Mouse (Mus musculus): Measurements from ENCODE around the gene Nabp2. TPM values are rescaled to one million over a fixed set of nuclear protein-coding genes. Genes with fewer than 3 reads are reported as not detected.

Gene Nabp2
- polyA plus RNA-seq, 1 experiment from 2014 or later, result 127 TPM

- H3K27ac ChIP-seq (ENCODE audit: low read depth, low read length), result no peak within 1 kb of the TSS
Measured at GRCm38 (mm10) chr10:128401056-128401455, 10.2 kb downstream of the Nabp2 start, which contains the start of gene Slc39a5. Gene Slc39a5 (minus strand): TSS chr10:128401229.

DNA sequence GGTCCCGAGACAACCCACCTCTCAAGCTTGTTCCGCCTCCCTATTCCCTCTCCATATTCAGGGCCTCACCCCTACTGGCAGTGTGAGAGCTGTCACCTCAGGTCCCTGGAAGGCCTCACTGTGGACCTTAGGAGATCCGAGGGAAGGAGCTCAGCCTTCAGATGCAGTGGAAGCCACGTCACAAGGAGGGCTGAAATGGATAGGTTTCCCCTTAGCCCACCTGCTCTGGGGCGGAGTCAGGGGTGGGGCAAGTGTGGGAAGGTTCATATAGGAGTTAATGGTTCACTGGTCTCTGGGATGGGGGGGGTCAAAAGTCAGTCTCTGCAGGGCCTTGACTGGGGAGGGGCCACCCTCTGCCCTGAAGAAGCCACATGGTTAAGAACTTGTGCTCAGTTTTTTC, 11.0 kb downstream of the Nabp2 start:
- ATAC-seq (ENCODE audit: insufficient read depth, low FRiP score, low TSS enrichment), result no peak
- H3K36me3 ChIP-seq (ENCODE audit: control insufficient read depth, insufficient read depth, low read length), result no peaks in the 10 kb centered on the region
- H3K27ac ChIP-seq (ENCODE audit: low read depth, low read length), result no peak overlapping the region
- WGBS, result 40% methylated on average over 5 of the region's 5 CpGs
- DNase-seq (ENCODE audit: low spot score), result no peak
- no peaks in the 10 kb centered on the region for H3K27me3 ChIP-seq (ENCODE audit: control insufficient read depth, insufficient read depth, low read length)
- H3K4me3 ChIP-seq (ENCODE audit: low read depth, low read length), result no peak overlapping the region
- no peak overlapping the region for H3K4me2 ChIP-seq (ENCODE audit: low read depth)
- H3K4me1 ChIP-seq (ENCODE audit: control insufficient read depth, insufficient read depth, low read length), result no peaks in the 10 kb centered on the region
- no peak overlapping the region for H3K9ac ChIP-seq (ENCODE audit: low read length)
- H3K9me3 ChIP-seq (ENCODE audit: control insufficient read depth, low read length), result no peaks in the 10 kb centered on the region

More at GRCm38 (mm10) chr10:128401056-128401455, 10.2 kb downstream of the Nabp2 start, which contains the start of gene Slc39a5:
- DNase-seq (ENCODE audit: low spot score), result no peak
- no peak within 1 kb of the TSS for H3K9ac ChIP-seq (ENCODE audit: low read length)
- ATAC-seq (ENCODE audit: insufficient read depth, low FRiP score, low TSS enrichment), result no peak
- no peaks in the 10 kb centered on the region for H3K4me1 ChIP-seq (ENCODE audit: control insufficient read depth, insufficient read depth, low read length)
- H3K36me3 ChIP-seq (ENCODE audit: control insufficient read depth, insufficient read depth, low read length), result 0 out of 2 replicates have a peak, but pooled peaks cover under 1% of the 10 kb centered on the region
- no peaks in the 10 kb centered on the region for H3K27me3 ChIP-seq (ENCODE audit: control insufficient read depth, insufficient read depth, low read length)
- WGBS, result 38% methylated on average over 2 of the region's 2 CpGs
- H3K4me3 ChIP-seq (ENCODE audit: low read depth, low read length), result no peak within 1 kb of the TSS
- H3K4me2 ChIP-seq (ENCODE audit: low read depth), result no peak within 1 kb of the TSS
- no peaks in the 10 kb centered on the region for H3K9me3 ChIP-seq (ENCODE audit: control insufficient read depth, low read length)

DNA sequence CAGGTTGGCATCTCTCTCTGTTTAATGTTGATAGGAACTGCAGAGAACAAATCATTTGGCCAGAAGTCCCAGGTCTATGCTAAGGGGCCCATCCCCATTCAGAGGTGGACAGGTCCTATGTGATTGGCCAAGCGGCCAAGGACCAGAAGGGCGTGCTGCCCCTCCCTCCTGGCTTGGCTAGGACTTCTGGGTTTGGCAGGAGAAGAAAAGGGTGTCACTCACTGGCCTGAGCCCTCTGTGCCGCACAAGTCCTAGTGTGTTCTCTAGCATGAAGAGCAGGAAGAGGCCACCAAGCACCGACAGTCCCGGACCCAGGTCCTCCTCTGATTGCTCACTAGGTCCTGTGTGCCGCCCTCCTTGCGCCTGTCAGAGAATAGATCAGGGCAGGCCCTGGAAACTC, 13.8 kb downstream of the Nabp2 start:
- no peak overlapping the region for H3K4me2 ChIP-seq (ENCODE audit: low read depth)
- no peak overlapping the region for H3K4me3 ChIP-seq (ENCODE audit: low read depth, low read length)
- WGBS, result 60% methylated on average over 7 of the region's 7 CpGs
- no peaks in the 10 kb centered on the region; the same call in 1 of the 2 replicates for H3K36me3 ChIP-seq (ENCODE audit: control insufficient read depth, insufficient read depth, low read length)
- H3K9ac ChIP-seq (ENCODE audit: low read length), result no peak overlapping the region
- H3K4me1 ChIP-seq (ENCODE audit: control insufficient read depth, insufficient read depth, low read length), result no peaks in the 10 kb centered on the region
- no peak for ATAC-seq (ENCODE audit: insufficient read depth, low FRiP score, low TSS enrichment)
- H3K27ac ChIP-seq (ENCODE audit: low read depth, low read length), result no peak overlapping the region
- no peaks in the 10 kb centered on the region for H3K9me3 ChIP-seq (ENCODE audit: control insufficient read depth, low read length)
- no peaks in the 10 kb centered on the region for H3K27me3 ChIP-seq (ENCODE audit: control insufficient read depth, insufficient read depth, low read length)
- DNase-seq (ENCODE audit: low spot score), result no peak

DNA sequence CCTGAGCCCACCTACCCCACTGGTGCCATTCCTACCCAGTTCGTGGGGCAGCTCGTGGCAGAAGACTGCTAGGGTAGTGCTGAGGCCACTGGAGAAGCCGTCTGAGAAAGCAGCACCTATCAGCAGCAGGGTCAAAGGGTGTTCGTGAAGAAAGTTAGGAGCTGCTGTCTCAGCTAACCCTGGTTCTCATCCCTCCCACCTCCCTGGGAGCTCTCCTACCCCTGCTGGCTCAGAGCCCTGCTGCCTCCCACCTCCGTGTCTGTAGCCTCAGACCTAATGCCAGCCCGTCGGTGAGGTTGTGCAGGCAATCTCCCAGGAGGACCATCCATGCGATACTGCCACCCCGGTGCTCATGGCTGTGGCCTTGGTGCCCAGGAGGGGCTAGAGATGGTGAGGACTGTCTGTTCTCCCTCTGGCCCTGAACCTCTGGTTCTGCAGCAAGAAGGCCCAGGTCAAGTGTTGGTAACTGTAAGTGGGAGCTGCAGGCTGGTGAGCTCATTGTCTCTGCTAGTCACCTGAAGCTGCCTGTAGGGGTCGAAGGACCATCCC, 14.5 kb downstream of the Nabp2 start:
- Histone ChIP-seq H3K27ac (ENCODE audit: low read depth, low read length) (no peak overlapping the region), H3K9ac (ENCODE audit: low read length) (no peak overlapping the region; the same call in 1 of the 2 replicates), H3K4me3 (ENCODE audit: low read depth, low read length) (no peak overlapping the region), H3K4me2 (ENCODE audit: low read depth) (no peak overlapping the region), H3K9me3 (ENCODE audit: control insufficient read depth, low read length) (no peaks in the 10 kb centered on the region), H3K4me1 (ENCODE audit: control insufficient read depth, insufficient read depth, low read length) (no peaks in the 10 kb centered on the region), H3K36me3 (ENCODE audit: control insufficient read depth, insufficient read depth, low read length) (peaks cover 3% of the 10 kb centered on the region), H3K27me3 (ENCODE audit: control insufficient read depth, insufficient read depth, low read length) (no peaks in the 10 kb centered on the region)
- no peak for DNase-seq (ENCODE audit: low spot score)
- ATAC-seq (ENCODE audit: insufficient read depth, low FRiP score, low TSS enrichment), result no peak
- WGBS, result 82% methylated on average over 10 of the region's 10 CpGs

- H3K9ac ChIP-seq (ENCODE audit: low read length), result no peak overlapping the region
- H3K36me3 ChIP-seq (ENCODE audit: control insufficient read depth, insufficient read depth, low read length), result peaks cover 8% of the 10 kb centered on the region
- ATAC-seq (ENCODE audit: insufficient read depth, low FRiP score, low TSS enrichment), result no peak
- no peaks in the 10 kb centered on the region for H3K27me3 ChIP-seq (ENCODE audit: control insufficient read depth, insufficient read depth, low read length)
- H3K4me2 ChIP-seq (ENCODE audit: low read depth), result no peak overlapping the region
- WGBS, result 72% methylated on average over 11 of the region's 11 CpGs
- DNase-seq (ENCODE audit: low spot score), result no peak
- no peak overlapping the region for H3K27ac ChIP-seq (ENCODE audit: low read depth, low read length)
- H3K9me3 ChIP-seq (ENCODE audit: control insufficient read depth, low read length), result no peaks in the 10 kb centered on the region
- no peak overlapping the region for H3K4me3 ChIP-seq (ENCODE audit: low read depth, low read length)
- H3K4me1 ChIP-seq (ENCODE audit: control insufficient read depth, insufficient read depth, low read length), result no peaks in the 10 kb centered on the region
Measured at GRCm38 (mm10) chr10:128396017-128396673, 15.1 kb downstream of the Nabp2 start.

DNA sequence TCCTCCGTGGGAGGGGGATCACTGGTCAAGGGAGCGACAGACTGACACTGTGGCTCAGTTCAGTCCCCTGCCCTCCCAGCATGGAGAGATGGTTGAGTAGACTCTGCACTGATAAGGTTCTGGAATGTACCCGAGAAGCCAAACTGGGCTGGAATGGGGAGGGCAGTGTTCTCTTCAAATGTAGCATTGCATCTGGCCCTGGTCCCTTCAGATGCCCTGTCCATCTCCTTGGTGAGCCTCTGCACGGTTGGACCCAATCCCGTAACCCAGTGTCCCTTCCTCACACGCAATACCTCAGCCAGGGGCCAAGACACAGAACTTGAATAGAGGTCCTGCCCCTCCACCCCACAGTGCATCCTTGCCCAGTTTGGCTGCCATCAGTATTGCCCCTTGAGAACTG, 19.4 kb downstream of the Nabp2 start:
- WGBS, result 81% methylated on average over 6 of the region's 6 CpGs
- Histone ChIP-seq H3K9me3 (ENCODE audit: control insufficient read depth, low read length) (no peaks in the 10 kb centered on the region), H3K9ac (ENCODE audit: low read length) (no peak overlapping the region), H3K4me1 (ENCODE audit: control insufficient read depth, insufficient read depth, low read length) (no peaks in the 10 kb centered on the region), H3K36me3 (ENCODE audit: control insufficient read depth, insufficient read depth, low read length) (peaks cover 38% of the 10 kb centered on the region), H3K4me2 (ENCODE audit: low read depth) (no peak overlapping the region), H3K4me3 (ENCODE audit: low read depth, low read length) (no peak overlapping the region), H3K27ac (ENCODE audit: low read depth, low read length) (no peak overlapping the region), H3K27me3 (ENCODE audit: control insufficient read depth, insufficient read depth, low read length) (no peaks in the 10 kb centered on the region)
- no peak for DNase-seq (ENCODE audit: low spot score)
- no peak for ATAC-seq (ENCODE audit: insufficient read depth, low FRiP score, low TSS enrichment)

- ATAC-seq (ENCODE audit: insufficient read depth, low FRiP score, low TSS enrichment) (no peak), DNase-seq (ENCODE audit: low spot score) (no peak)
- Histone ChIP-seq H3K9ac (ENCODE audit: low read length) (no peak overlapping the region), H3K4me1 (ENCODE audit: control insufficient read depth, insufficient read depth, low read length) (no peaks in the 10 kb centered on the region), H3K4me2 (ENCODE audit: low read depth) (no peak overlapping the region), H3K27ac (ENCODE audit: low read depth, low read length) (no peak overlapping the region), H3K4me3 (ENCODE audit: low read depth, low read length) (no peak overlapping the region), H3K9me3 (ENCODE audit: control insufficient read depth, low read length) (no peaks in the 10 kb centered on the region), H3K36me3 (ENCODE audit: control insufficient read depth, insufficient read depth, low read length) (peaks cover 48% of the 10 kb centered on the region), H3K27me3 (ENCODE audit: control insufficient read depth, insufficient read depth, low read length) (no peaks in the 10 kb centered on the region)
- WGBS, result 92% methylated on average over 12 of the region's 12 CpGs
Measured at GRCm38 (mm10) chr10:128390366-128390765, 20.9 kb downstream of the Nabp2 start.

- H3K27ac ChIP-seq (ENCODE audit: low read depth, low read length), result no peak overlapping the region
- DNase-seq (ENCODE audit: low spot score) (no peak), ATAC-seq (ENCODE audit: insufficient read depth, low FRiP score, low TSS enrichment) (no peak)
- no peak overlapping the region for H3K9ac ChIP-seq (ENCODE audit: low read length)
- no peak overlapping the region for H3K4me2 ChIP-seq (ENCODE audit: low read depth)
- H3K36me3 ChIP-seq (ENCODE audit: control insufficient read depth, insufficient read depth, low read length), result peaks cover 48% of the 10 kb centered on the region
- no peaks in the 10 kb centered on the region for H3K27me3 ChIP-seq (ENCODE audit: control insufficient read depth, insufficient read depth, low read length)
- H3K9me3 ChIP-seq (ENCODE audit: control insufficient read depth, low read length), result no peaks in the 10 kb centered on the region
- WGBS, result 86% methylated on average over 6 of the region's 6 CpGs
- H3K4me1 ChIP-seq (ENCODE audit: control insufficient read depth, insufficient read depth, low read length), result no peaks in the 10 kb centered on the region
- no peak overlapping the region for H3K4me3 ChIP-seq (ENCODE audit: low read depth, low read length)
Measured at GRCm38 (mm10) chr10:128389570-128389969, 21.7 kb downstream of the Nabp2 start.

GRCm38 (mm10) chr10:128388941-128389340, 22.4 kb downstream of the Nabp2 start:
- H3K27me3 ChIP-seq (ENCODE audit: control insufficient read depth, insufficient read depth, low read length), result no peaks in the 10 kb centered on the region
- no peak for ATAC-seq (ENCODE audit: insufficient read depth, low FRiP score, low TSS enrichment)
- WGBS, result 92% methylated on average over 14 of the region's 14 CpGs
- no peak overlapping the region for H3K9ac ChIP-seq (ENCODE audit: low read length)
- no peak overlapping the region for H3K27ac ChIP-seq (ENCODE audit: low read depth, low read length)
- peaks cover 48% of the 10 kb centered on the region for H3K36me3 ChIP-seq (ENCODE audit: control insufficient read depth, insufficient read depth, low read length)
- H3K4me1 ChIP-seq (ENCODE audit: control insufficient read depth, insufficient read depth, low read length), result no peaks in the 10 kb centered on the region
- H3K4me3 ChIP-seq (ENCODE audit: low read depth, low read length), result no peak overlapping the region
- no peak overlapping the region for H3K4me2 ChIP-seq (ENCODE audit: low read depth)
- no peak for DNase-seq (ENCODE audit: low spot score)
- H3K9me3 ChIP-seq (ENCODE audit: control insufficient read depth, low read length), result no peaks in the 10 kb centered on the region
